Mouse (Mus musculus): Measurements from ENCODE around the gene Fip1l1.

DNA sequence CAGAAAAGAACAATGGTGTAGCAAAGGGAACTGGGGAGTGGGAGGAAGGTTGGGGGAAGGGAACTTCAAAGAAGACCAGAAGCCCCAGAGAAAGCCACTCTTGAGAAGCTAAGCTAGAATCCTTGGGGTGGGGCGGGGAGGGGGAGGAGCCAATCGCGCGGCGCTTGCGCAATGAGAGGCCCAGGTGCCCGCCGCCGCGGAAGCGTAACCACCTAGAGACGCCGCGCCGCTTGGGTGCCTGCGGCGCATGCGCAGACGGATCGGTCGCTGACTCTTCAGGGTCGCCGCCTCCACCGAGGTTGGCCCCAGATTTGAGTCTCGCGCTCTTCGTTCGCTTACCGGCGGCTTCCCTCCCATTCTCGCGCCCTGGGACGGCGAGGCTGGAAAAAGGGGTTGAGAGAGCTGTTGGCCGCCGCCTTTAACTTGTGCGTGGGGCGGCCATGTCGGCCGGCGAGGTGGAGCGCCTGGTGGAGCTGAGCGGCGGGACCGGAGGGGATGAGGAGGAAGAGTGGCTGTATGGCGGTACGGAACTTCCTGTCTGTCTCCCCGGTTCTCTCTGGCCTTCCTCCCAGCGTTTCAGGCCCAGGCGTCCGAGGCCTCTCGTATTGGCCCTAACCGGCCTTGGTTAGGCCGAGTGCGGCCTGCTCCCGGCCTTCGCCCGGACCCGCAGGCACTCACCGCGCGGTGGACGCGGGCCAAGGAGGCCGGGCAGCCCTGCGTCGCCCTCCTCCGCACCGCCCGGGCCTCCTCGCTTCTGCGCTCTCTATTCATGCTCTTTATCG, at the start of gene Fip1l1:
- TF ChIP-seq POLR2A (IDR thresholded peaks at IDR 0.05; ENCODE audit: low read depth, low read length) (peak; percentile 60), CTCF (IDR thresholded peaks at IDR 0.05; ENCODE audit: extremely low read depth, insufficient read depth, insufficient read length, insufficient replicate concordance) (no peak)

Data from spleen, adult 2 months (tissue).